8 mouse cellular contexts compared by ENCODE assay signal in genomic region chr14:50807487-50808072, GRCm38 (mm10). TPM values are rescaled to one million over a fixed set of nuclear protein-coding genes. Genes with fewer than 3 reads are reported as not detected.
DNase-seq lines count a peak whose midpoint lies in the region; ATAC-seq lines count a peak whose summit lies in the region.

Gene Ccnb1ip1 (minus strand): TSS chr14:50807732.
Gene Parp2 (plus strand): TSS chr14:50807841.

- peak within 1 kb of the TSS; percentile 70 for H3K4me3 ChIP-seq in lung, embryonic 16.5 days (ENCODE audit: low read length)

- peak within 1 kb of the TSS; percentile 91 for H3K27ac ChIP-seq in lung, embryonic 16.5 days (ENCODE audit: low read length)

- ATAC-seq in hematopoietic stem cell, adult 5-6 weeks (replicated peaks in 1 of 2; ENCODE audit: insufficient read depth in 1 of 2, low FRiP score in 2 of 2, low TSS enrichment in 1 of 2, low read depth in 1 of 2, poor library complexity in 2 of 2, severe bottlenecking in 2 of 2): peak; percentile 97 to 99
- peak; percentile 100 for ATAC-seq in lung, embryonic 16.5 days (ENCODE audit: low read depth)

- peak within 1 kb of the TSS; percentile 66 for H3K4me2 ChIP-seq in lung, embryonic 16.5 days (ENCODE audit: low read depth, low read length)

- WGBS in lung, embryonic 16.5 days: under 1% methylated on average over 42 of the region's 42 CpGs

- peaks cover 5% of the 10 kb centered on the region; the same call in 1 of the 2 replicates for H3K36me3 ChIP-seq in lung, embryonic 16.5 days (ENCODE audit: control insufficient read depth, insufficient read depth, low read length)

- H3K4me1 ChIP-seq in lung, embryonic 16.5 days (replicated peaks; ENCODE audit: control insufficient read depth, insufficient read depth, low read length): peaks cover 5% of the 10 kb centered on the region; the same call in 1 of the 2 replicates

- H3K27me3 ChIP-seq in lung, embryonic 16.5 days (ENCODE audit: control insufficient read depth, insufficient read depth, low read depth, low read length): no peaks in the 10 kb centered on the region

- no peaks in the 10 kb centered on the region for H3K9me3 ChIP-seq in lung, embryonic 16.5 days (ENCODE audit: control insufficient read depth, low read length)

- peak within 1 kb of the TSS; percentile 76 for H3K9ac ChIP-seq in lung, embryonic 16.5 days (ENCODE audit: low read length)

- peak; percentile 93 for DNase-seq in MEL-GATA-1-ER (ENCODE audit: extremely low read depth, low read depth)
- peak; percentile 99 for DNase-seq in cerebellum, adult 8-10 months
- DNase-seq in forelimb bud, embryonic 11.5 days (ENCODE audit: low read depth, low spot score): peak; percentile 98
- DNase-seq in layer of hippocampus, adult 9-10 months (ENCODE audit: low spot score): peak; percentile 99
- peak; percentile 99 for DNase-seq in ovary, postnatal 10 days (ENCODE audit: low spot score)
- DNase-seq in thymus, postnatal 10 days (ENCODE audit: low spot score in 2 of 2): peak; percentile 92 to 96

RNA-seq across cellular contexts. Expression of gene Ccnb1ip1, which starts in this region (rescaled TPM):
- not detected in 2 replicates for total RNA-seq in hematopoietic stem cell, adult 5-6 weeks (2017)
- polyA plus RNA-seq in lung, embryonic 16.5 days (2015; fragmentation: Nextera tagmentation; extraction: Ambion mirVana): not detected in 2 replicates

RNA-seq across cellular contexts. Expression of gene Parp2, which starts in this region (rescaled TPM):
- total RNA-seq in hematopoietic stem cell, adult 5-6 weeks (2017): 91.4 and 97.5 TPM in 2 replicates
- 62.5 and 64.7 TPM in 2 replicates for polyA plus RNA-seq in lung, embryonic 16.5 days (2015; fragmentation: Nextera tagmentation; extraction: Ambion mirVana)

Comparison
In these comparisons a context has a peak if more than half of its experiments do, and no peak if none do; other contexts are left out.
1. Peak in every context shown above with its lines: DNase-seq, ATAC-seq, H3K4me3 ChIP-seq and H3K27ac ChIP-seq.